Mouse (Mus musculus) layer of hippocampus, adult 8-10 months (tissue): Measurements from ENCODE around the gene Gm10842. TPM values are rescaled to one million over a fixed set of nuclear protein-coding genes. Genes with fewer than 3 reads are reported as not detected.

Experiments used
- DNase-seq, 2 experiments: peaks; one replicate each; pipeline ENCODE4 v3.0.0; 2022; ENCODE audit warnings: low spot score in 2 of 2
- total RNA-seq, 4 experiments: library from RNA; stranded (reverse); gene quantifications; 2 replicates each; pipeline ENCODE4 v1.2.4; 2022

Gene Gm10842
- total RNA-seq, 4 experiments from 2014 or later, result not detected

- no peak for DNase-seq
Observed at GRCm38 (mm10) chr11:105153068-105153833, 6.6 kb downstream of the Gm10842 start.

DNA sequence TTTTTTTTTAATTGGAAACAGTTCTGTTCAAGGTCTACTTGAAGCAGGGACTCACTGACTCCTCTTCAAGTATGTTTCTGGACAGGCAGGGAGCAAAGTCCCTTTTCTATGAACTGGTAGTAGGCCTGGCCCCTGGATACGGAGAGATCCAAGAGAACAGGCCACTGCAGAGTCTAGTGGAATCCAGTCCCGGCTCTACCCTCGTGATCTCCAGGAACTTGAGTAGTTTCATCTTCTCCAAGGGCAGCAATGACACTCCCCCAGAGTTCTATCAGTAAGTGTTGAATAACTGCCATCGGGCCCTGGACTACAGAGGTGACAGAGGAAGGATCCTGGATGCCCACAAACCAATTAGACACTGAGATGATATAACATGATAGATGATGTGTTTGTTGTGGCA, 9.2 kb downstream of the Gm10842 start:
- DNase-seq, result no peak

DNA sequence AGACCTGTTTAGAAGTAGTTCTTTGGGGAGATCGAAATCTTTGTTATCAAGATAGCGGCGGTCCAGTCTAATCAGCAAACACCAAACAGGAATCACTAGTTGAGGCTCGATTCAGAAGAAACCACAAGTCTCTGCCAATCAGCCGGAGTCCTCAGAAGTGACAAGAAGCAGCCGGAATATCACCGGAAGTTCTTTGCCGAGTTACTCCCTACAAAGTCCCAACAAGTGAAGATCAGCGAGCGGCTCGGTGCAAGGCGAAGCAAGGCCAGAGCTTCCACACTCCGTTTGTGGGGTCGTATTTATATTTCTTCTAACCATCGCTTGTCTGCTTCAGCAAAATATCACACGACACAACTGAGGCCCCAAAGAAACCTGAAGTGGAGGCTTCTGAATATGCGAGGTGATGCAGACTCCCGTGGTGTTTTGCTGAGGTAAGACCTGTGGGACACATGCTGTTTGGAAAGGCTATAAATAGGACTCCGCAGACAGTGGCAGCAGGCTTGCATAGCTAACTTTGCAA, 10.1 kb downstream of the Gm10842 start:
- no peak for DNase-seq

DNA sequence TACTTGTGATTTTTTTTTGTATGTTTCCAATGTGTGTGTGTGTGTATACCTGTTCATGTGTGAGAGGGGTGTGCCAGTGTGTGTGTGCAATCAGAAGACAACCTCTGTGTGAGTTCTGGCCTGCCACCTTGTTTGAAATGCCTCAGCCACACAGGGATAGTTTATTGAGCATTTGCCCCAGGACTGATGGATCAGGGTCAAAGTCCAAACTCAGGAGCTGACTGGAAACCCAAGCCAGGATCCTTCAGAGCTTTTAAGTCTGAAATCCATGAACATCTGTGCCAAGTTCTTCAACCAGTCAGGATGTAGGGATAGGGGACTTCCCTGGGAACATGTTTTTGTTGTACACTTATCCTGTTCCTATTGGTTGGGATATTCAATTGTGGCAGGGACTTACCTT, 11.4 kb downstream of the Gm10842 start:
- no peak for DNase-seq

DNA sequence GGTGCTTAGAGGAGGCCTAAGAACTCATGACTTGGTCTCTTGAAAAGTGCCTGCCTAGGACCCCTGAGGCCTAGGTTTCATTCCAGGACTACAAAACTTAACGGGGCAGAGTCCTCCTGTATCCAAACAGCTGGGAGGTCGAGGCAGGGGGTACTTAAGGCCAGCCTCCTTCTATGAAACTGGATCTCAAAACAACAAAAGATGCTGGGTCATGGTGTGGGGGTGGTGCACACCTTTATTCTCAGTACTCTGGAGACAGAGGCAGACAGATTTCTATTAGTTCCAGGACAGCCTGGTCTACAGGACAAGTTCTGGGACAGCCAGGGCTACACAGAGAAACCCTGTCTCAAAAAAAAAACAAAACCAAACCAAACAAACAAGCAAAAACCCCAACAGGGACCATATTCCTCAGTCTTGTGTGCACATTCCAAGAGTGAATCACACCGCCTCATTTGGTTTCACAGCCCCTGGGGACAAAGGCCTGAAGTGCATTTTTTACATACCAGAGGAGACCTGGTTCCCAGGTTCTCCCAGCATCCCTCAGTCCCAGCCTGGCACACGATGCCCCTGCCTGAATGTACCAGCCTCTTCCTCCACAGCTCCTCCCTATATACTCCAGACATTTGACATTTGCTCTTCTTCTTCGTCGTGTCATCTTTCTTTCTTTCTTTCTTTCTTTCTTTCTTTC, 13.1 kb downstream of the Gm10842 start:
- DNase-seq, result no peak

GRCm38 (mm10) chr11:105161411-105161810, 14.7 kb downstream of the Gm10842 start:
- DNase-seq, result no peak

DNA sequence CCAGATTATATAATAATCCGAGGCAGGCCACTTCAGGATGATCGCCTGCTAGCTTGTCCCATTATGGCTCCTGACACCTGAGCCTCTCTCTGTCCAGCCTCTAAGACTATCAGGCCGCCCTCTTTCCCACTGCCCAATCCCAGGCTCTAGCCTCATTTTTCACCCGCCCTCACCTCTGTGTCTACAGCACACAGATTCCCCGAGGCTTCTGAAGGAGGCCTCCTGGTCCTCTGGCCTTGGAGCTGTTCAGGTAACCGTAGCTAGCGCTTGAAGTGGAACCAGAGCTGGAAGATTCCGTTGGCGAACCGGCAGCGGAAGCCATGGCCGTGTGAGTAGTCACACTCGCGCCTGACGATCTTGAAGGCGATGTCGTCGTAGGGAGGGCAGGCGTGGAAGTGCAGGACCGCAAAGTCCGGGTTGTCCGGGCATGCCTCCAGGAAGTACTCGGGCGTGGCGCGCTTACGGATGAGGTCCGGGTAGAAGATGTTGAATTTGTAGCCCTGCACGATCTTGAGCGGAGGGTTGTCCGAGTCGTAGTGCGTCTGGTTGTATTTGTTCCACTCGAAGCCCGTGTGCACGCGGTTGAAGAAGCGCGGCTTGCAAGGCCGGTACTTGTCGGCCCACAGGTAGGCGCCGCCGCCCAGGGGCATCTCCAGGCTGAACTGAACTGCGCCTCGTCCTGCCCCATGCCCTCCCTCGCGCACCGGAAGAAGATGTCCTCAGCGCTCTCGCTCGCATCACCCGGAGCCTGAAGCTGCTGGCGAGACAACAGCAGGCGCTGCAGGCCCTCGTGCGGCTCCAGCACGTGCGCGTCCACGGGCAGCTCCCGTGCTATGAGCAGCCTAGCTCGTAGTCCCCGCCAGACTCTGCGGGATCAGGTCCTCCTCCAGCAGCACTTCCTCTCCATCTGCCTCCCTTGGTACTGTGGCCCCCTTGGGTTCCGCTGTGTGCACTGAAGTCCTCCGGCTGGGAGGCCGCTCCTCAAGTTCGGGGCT, 18.1 kb downstream of the Gm10842 start:
- no peak for DNase-seq

DNA sequence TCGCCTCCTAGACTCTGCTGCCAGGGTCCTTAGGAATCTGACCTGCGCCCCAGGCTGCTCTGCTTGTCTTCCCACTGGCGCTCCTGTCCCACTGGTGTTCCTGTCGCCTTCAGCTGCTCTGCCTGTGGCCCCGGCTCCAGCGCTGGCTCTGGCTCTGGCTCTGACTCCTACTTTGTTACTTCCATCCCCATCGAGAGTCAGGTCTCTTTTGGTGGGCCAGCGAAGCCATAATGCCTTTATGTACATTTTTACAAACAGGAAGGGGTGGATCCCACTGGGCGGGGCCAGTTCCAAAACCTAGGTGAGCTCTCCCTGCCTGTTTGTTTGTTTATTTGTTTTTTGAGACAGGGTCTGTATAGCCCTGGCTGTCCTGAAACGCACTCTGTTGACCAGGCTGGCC, 20.1 kb downstream of the Gm10842 start:
- DNase-seq, result no peak

- DNase-seq, result no peak
Observed at GRCm38 (mm10) chr11:105178516-105178915, 31.8 kb downstream of the Gm10842 start, which contains the start of gene Tlk2. Gene Tlk2 (plus strand): TSS chr11:105178807.

DNA sequence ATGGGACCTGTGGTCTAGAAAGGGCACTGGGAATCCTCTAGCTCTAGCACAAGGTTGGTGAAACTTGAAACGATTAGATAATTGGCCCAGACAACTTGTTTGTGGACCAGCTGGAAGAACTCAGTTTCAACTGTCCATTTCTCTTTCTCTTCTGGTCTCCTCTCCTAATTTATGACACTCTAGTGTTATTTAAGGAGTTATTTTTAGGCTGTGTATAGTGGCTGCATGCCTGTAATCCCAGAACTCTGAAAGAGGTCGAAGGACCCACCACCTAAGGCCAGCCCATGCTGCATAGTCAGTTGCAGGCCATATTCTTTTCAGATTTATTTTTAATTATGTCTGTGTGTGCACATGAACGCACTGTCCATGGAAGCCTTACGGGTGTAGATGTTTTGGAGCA, 32.8 kb downstream of the Gm10842 start:
- DNase-seq, result no peak

- DNase-seq, result peak; percentile 8 to 23
Observed at GRCm38 (mm10) chr11:105180471-105181091, 33.9 kb downstream of the Gm10842 start.

GRCm38 (mm10) chr11:105181126-105181637, 34.5 kb downstream of the Gm10842 start:
- peak; percentile 74 to 77 for DNase-seq

GRCm38 (mm10) chr11:105181689-105182460, 35.2 kb downstream of the Gm10842 start:
- DNase-seq, result peak; percentile 10 to 31

DNA sequence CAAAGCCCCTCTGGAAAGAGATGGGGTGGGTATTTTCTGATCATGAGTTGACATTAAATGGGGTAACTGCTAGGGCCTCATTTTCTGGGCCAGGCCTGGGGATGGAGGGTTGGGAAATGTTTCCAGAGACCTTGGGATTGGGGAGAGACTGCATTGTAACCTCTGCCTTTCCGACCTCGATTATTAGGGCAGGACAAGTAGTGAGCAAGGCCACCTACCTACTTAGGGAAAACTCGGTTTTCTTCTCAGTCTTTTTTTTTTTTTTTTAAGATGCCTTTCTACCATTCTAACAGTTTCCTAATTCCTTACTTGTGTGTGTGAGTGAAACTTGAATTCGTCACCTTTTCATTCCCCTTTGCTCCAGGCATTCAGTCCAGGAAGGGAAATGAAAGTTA, 35.8 kb downstream of the Gm10842 start:
- no peak for DNase-seq

DNA sequence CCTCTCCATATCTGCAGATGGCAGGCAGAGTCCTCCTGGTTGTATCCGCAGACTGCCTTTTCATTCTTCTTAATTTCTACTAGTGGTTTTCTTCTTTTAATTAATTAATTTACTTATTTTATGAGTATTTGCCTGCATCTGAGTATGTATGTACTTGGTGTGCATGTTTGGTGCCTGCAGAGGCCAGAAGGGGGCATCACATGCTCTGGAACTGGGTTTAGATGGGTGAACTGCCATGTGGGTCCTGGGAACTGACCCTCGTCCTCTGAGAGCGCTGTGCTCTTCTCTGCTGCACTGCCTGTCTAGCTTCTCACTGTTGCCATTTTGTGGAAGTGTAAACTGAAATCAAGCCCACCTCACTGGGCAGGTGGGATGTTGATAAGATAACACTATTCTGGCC, 38.0 kb downstream of the Gm10842 start:
- no peak for DNase-seq

DNA sequence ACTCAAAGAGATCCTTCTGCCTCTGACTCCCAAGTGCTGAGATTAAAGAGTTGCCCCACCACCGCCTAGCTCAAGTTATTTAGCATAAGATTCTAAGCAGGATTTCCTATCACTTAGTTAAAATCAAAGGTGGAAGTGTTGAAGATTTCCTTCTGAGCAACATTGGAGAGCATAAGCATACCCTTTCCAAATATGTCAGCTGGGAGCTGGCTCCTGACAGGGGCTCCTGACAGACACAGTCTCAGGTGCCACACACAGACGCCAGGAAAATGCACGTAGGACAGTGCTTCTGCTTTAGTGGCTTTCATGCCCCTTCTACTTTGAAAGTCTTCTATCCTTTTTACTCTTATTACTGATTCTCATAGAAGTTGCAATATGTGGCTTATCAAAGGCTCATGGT, 45.5 kb downstream of the Gm10842 start:
- no peak for DNase-seq
